Mouse (Mus musculus): ENCODE results near the gene Kpna1.
"Not testable (repeated sequence)": the region's sequence is repeated elsewhere in the genome, so short reads cannot be mapped to it uniquely, and the experiment has no call there.

Gene Kpna1

GRCm38 (mm10) chr16:35987930-35988329 lies 9.4 kb downstream of the Kpna1 start:
- DNase-seq (ENCODE audit: low spot score in 2 of 2), result no peak

GRCm38 (mm10) chr16:35992391-35992790 lies 13.8 kb downstream of the Kpna1 start:
- no peak for DNase-seq (ENCODE audit: low spot score in 2 of 2)

- no peak for DNase-seq (ENCODE audit: low spot score in 2 of 2)
Measured at GRCm38 (mm10) chr16:35993316-35993715, 14.8 kb downstream of the Kpna1 start.

GRCm38 (mm10) chr16:35998852-35999251 lies 20.3 kb downstream of the Kpna1 start:
- DNase-seq (ENCODE audit: low spot score in 2 of 2), result not testable (repeated sequence)

- no peak for DNase-seq (ENCODE audit: low spot score in 2 of 2)
Measured at GRCm38 (mm10) chr16:36008396-36008795, 29.8 kb downstream of the Kpna1 start.

GRCm38 (mm10) chr16:36016335-36016734 lies 37.8 kb downstream of the Kpna1 start:
- DNase-seq (ENCODE audit: low spot score in 2 of 2), result no peak

- DNase-seq (ENCODE audit: low spot score in 2 of 2), result not testable (repeated sequence)
Measured at GRCm38 (mm10) chr16:36028120-36028519, 49.6 kb downstream of the Kpna1 start.

- DNase-seq (ENCODE audit: low spot score in 2 of 2), result peak; percentile 93 to 94
Measured at GRCm38 (mm10) chr16:36040640-36041624, 62.4 kb downstream of the Kpna1 start, which contains the start of gene Wdr5b. Gene Wdr5b, plus strand, starts transcription at chr16:36041190.

GRCm38 (mm10) chr16:36041625-36042020 lies 63.1 kb downstream of the Kpna1 start:
- DNase-seq (ENCODE audit: low spot score in 2 of 2), result no peak

GRCm38 (mm10) chr16:36043073-36043472 lies 64.5 kb downstream of the Kpna1 start:
- DNase-seq (ENCODE audit: low spot score in 2 of 2), result no peak

GRCm38 (mm10) chr16:36043964-36044363 lies 65.4 kb downstream of the Kpna1 start:
- DNase-seq (ENCODE audit: low spot score in 2 of 2), result no peak

- no peak for DNase-seq (ENCODE audit: low spot score in 2 of 2)
Measured at GRCm38 (mm10) chr16:36047538-36047937, 69.0 kb downstream of the Kpna1 start.

GRCm38 (mm10) chr16:36051491-36051890 lies 72.9 kb downstream of the Kpna1 start:
- no peak for DNase-seq (ENCODE audit: low spot score in 2 of 2)

GRCm38 (mm10) chr16:36053524-36054275 lies 75.2 kb downstream of the Kpna1 start:
- no peak for DNase-seq (ENCODE audit: low spot score in 2 of 2)

GRCm38 (mm10) chr16:36054920-36055319 lies 76.4 kb downstream of the Kpna1 start:
- no peak for DNase-seq (ENCODE audit: low spot score in 2 of 2)

- no peak for DNase-seq (ENCODE audit: low spot score in 2 of 2)
Measured at GRCm38 (mm10) chr16:36056416-36056815, 77.9 kb downstream of the Kpna1 start.

- DNase-seq (ENCODE audit: low spot score in 2 of 2), result no peak
Measured at GRCm38 (mm10) chr16:36057933-36058475, 79.5 kb downstream of the Kpna1 start.

- not testable (repeated sequence) for DNase-seq (ENCODE audit: low spot score in 2 of 2)
Measured at GRCm38 (mm10) chr16:36062534-36062933, 84.0 kb downstream of the Kpna1 start.

- DNase-seq (ENCODE audit: low spot score in 2 of 2), result no peak
Measured at GRCm38 (mm10) chr16:36063315-36063714, 84.8 kb downstream of the Kpna1 start.

- DNase-seq (ENCODE audit: low spot score in 2 of 2), result no peak
Measured at GRCm38 (mm10) chr16:36064904-36065303, 86.4 kb downstream of the Kpna1 start.

- no peak for DNase-seq (ENCODE audit: low spot score in 2 of 2)
Measured at GRCm38 (mm10) chr16:36067694-36068093, 89.1 kb downstream of the Kpna1 start.

GRCm38 (mm10) chr16:36068356-36068755 lies 89.8 kb downstream of the Kpna1 start:
- DNase-seq (ENCODE audit: low spot score in 2 of 2), result no peak

Data from right cerebral cortex, adult 2 months (tissue).